Mouse (Mus musculus): ENCODE data around the gene Tatdn2. TPM values are rescaled to one million over a fixed set of nuclear protein-coding genes. Genes with fewer than 3 reads are reported as not detected.
"Not testable (repeated sequence)": the region's sequence is repeated elsewhere in the genome, so short reads cannot be mapped to it uniquely, and the experiment has no call there.

Tatdn2 gene
- total RNA-seq, 2 experiments from 2014 or later = 30.5 to 39.6 TPM

- DNase-seq = no peak
- intact Hi-C loops (cut with DNase I) = no loop called here
Measured at GRCm38 (mm10) chr6:113669821-113670220, 27.0 kb upstream of the Tatdn2 start.

DNA sequence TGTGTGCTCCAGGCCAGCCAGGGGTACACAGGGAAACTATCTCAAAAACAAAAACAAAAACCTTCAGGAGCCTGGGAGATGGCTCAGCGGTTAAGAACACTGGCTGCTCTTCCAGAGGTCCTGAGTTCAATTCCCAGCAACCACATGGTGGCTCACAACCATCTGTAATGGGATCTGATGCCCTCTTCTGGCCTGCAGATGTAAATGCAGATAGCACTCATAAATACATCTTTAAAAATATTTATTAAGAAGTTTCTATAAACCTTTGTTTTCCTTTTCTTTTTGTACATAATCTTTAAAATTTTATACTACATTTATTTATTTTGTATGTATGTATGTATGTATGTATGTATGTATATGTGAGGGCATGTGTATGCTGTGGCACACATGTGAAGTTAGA is 24.8 kb upstream of the Tatdn2 start:
- DNase-seq; intact Hi-C loops (cut with DNase I): not testable (repeated sequence)

GRCm38 (mm10) chr6:113672989-113673388 is 23.9 kb upstream of the Tatdn2 start:
- intact Hi-C loops (cut with DNase I) = no loop called here
- DNase-seq = no peak

- DNase-seq = no peak
- intact Hi-C loops (cut with DNase I) = no loop called here
Measured at GRCm38 (mm10) chr6:113675234-113675633, 21.6 kb upstream of the Tatdn2 start.

DNA sequence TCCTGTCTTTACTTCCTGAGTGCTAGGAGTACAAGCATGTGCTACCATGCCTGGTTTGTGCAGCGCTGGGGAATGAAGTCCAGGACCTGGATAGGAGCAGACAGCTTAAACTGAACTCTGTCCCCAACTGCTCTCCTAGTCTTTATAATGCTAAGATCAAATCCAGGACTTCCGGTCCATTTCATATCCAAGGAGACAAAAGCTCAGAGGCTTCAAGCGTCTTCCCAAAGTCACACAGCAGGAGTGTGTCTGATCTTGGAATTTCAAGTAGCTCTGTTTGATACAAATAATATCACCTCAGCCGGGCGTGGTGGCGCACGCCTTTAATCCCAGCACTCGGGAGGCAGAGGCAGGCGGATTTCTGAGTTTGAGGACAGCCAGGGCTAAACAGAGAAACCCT is 20.9 kb upstream of the Tatdn2 start:
- intact Hi-C loops (cut with DNase I) = no loop called here
- DNase-seq = no peak

GRCm38 (mm10) chr6:113677070-113677734 is 19.6 kb upstream of the Tatdn2 start:
- DNase-seq = no peak
- intact Hi-C loops (cut with DNase I) = no loop called here

GRCm38 (mm10) chr6:113678246-113679012 is 18.4 kb upstream of the Tatdn2 start:
- intact Hi-C loops (cut with DNase I) = no loop called here

DNA sequence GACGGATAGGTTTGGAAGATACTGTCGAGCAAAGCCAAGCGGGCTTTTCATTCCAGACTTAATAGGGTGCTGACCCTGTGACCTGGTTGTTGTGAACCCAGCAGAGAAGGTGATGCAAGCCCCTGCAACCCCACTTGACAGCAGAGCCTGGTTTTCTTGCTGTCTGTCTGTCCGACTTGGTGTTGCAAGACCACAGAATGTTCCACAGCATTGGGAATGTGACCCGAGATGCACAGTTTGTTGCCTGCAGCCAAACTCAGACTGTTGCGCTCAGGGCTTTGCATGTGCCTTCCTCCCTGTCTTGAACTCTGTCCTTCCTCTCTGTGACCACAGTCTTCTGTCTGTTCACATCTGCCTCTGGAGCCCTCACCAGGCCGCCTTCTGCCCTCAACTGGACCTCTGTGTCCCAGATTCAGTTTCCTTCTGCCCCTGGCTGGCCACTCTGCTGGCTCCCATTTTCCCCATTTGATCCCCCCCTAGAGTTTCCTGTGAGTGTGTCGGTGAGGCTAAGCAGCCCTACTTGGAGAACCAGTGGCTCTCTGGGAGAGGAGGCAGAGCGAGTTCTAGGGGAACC is 16.8 kb upstream of the Tatdn2 start:
- DNase-seq = no peak
- intact Hi-C loops (cut with DNase I) = loop anchor here (5.0 kb wide), 1 partner anchor 238 kb away; the partner anchor contains the start of gene Jagn1

More at GRCm38 (mm10) chr6:113678246-113679012, 18.4 kb upstream of the Tatdn2 start:
- DNase-seq = no peak

GRCm38 (mm10) chr6:113681271-113681670 is 15.6 kb upstream of the Tatdn2 start:
- peak; percentile 74 to 81 for DNase-seq
- intact Hi-C loops (cut with DNase I) = loop anchor here (5.0 kb wide), 1 partner anchor 239 kb away; the partner anchor contains the start of gene Jagn1

GRCm38 (mm10) chr6:113683081-113683825 is 13.6 kb upstream of the Tatdn2 start:
- DNase-seq = no peak
- intact Hi-C loops (cut with DNase I) = loop anchor here (5.0 kb wide), 1 partner anchor 241 kb away; the partner anchor contains the start of gene Jagn1

DNA sequence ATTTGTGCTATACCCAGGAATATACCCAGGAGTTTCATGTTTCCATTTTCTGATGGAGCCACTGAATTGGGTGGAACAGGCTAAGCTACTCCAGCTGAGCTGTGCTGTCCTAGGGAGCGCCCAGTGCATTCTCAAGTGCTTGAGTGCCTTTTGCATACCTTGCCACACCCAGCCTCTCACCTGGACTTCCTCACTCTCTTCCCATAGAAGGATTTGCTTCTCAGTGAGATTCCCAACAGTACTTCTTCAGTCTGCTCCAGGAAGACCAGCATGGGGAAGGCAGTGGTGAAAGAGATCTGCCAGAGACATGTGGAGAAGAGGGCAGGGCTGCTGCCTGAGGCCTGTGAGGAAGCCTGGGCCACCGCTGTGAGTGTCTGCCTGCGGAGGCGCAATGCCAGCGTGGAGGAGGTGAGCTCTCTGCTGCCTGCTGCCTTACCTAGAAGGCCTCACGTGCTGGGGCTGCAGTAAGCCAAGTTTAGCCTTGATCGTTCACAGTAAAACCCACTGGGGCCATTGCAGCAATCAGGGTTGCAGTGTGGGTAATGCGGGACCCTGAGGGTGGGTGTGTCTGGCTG is 10.2 kb upstream of the Tatdn2 start:
- intact Hi-C loops (cut with DNase I) = no loop called here
- DNase-seq = no peak

DNA sequence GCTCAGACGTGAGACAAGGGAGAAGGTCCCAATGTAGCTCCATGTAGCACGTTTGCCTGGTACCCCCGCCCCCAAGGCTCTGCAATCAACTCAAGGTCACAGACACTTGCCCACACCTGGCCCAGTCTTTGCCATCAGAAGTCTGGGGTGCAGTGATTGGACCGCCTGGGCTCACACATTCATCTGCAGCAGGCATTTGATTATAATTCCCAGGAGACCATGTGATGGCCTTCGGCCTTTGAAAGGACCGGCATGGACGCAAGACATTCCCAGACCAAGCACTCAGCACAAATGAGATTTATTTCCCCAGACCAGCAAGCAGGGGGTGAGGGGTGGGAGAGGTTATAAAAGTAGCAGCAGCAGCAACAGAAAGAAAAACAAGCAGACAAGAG is 6.8 kb upstream of the Tatdn2 start:
- intact Hi-C loops (cut with DNase I) = no loop called here
- DNase-seq = no peak

DNA sequence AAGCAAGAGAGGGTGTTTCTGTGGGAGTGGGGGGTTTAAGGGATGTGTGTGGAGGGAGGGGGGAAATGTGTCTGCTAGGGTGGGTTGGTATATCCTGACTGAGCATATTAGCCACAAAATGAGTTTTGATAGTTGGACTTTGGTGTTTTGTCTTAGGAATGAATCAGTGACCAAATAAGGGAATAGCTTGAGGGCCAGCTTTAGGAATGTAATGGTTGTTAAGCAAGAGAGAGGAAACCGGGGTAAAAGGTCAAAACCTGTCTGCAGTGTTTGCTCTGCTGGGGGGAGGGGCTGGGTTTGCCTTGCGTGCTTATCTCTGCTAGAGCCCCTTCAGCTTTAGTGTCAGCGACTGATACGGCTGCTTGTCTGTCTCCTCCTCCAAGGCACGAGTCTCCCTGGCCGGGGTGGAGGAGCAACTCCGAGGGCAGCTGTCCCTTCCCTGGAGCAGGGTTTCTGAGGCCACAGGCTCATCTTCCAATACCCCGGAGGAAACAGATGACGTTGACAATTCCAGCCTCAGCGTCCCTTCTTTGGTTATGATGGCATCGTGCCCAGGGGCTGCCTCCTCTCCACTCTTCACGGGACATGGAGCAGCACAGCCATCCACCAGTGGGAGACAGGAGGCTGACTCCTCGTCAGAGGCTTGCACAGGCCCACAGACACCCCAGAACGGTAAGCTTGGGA is 6.3 kb upstream of the Tatdn2 start:
- DNase-seq = no peak

GRCm38 (mm10) chr6:113691084-113691462 is 5.8 kb upstream of the Tatdn2 start:
- intact Hi-C loops (cut with DNase I) = no loop called here

More for the DNA sequence above, 6.3 kb upstream of the Tatdn2 start:
- intact Hi-C loops (cut with DNase I) = no loop called here

DNA sequence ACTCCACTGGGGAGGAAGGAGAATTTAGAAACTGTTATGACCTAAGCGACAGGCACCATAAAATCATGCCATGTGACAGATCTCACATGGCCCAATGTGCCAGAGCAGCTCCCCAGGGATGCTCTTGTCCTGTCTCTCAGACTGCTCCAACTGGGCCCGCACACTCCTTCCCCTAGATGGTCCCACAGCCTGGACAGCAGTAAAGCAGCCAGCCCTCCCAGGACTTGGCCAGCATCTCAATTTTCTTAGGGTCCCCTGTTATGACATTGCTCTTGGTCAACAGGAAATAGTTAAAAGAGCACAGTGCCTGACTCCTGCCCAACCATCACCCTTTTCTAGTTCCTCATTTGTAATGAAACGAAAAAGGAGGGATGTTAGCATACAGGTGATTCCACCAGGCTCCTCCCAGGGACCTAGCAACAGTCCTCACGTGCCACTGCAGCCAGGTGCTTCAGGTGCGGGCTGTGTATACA is 4.2 kb upstream of the Tatdn2 start:
- intact Hi-C loops (cut with DNase I) = no loop called here
- DNase-seq = no peak

More at GRCm38 (mm10) chr6:113691084-113691462, 5.8 kb upstream of the Tatdn2 start:
- no peak for DNase-seq

GRCm38 (mm10) chr6:113693377-113693776 is 3.5 kb upstream of the Tatdn2 start:
- no peak for DNase-seq
- intact Hi-C loops (cut with DNase I) = no loop called here

- intact Hi-C loops (cut with DNase I) = no loop called here
- DNase-seq = no peak
Measured at GRCm38 (mm10) chr6:113695203-113695602, 1.6 kb upstream of the Tatdn2 start.

DNA sequence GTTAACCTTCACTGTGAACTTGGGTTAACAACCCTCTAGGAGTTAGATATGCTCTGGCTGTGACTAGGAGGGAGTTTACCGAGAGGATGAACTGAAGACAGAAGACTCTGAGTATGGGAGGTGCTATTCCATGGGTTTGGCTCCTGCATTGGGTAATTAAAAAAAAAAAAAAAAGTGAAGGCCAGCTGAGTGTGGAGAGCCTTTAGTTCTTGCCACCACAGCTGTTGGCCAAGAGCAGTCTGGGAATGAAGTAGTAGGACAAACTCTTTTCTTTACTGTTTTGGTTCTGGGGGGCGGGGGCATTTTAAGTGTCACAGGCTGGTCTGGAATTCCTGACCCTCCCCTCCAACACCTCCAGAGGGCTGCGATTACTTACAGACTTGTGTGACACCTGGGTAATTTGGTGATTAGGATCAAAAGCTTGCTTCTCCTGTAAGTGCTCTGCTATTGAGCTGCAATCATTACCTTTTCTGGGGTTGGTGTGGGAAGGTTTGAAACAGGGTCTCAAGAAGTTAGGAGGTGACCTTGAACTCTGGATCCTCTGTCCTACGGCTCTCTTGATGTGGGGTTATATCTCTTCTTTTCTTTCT is 989 bp upstream of the Tatdn2 start:
- intact Hi-C loops (cut with DNase I) = no loop called here
- no peak for DNase-seq

Data from gastrocnemius, postnatal 36 days (tissue).